Mouse (Mus musculus) intestine, embryonic 16.5 days (tissue): ENCODE measurements at regions not wholly inside any gene's neighbourhood (a gene's known extent, or its start where the extent isn't known, plus 50 kb on each side); places are given as distances from the start of the nearest gene placed in this dataset.

Experiments
- ATAC-seq: fragments of 200-750 bp; cut with Nextera tagmentation; 2 replicates; pipeline ENCODE4 v1.8.0; 2017; ENCODE audit warnings: moderate TSS enrichment, moderate library complexity
- H3K27ac ChIP-seq: fragments of 300-500 bp; sonication (generic); 2 replicates; pipeline ENCODE4 v1.5.1; 2014; ENCODE audit warnings: mild to moderate bottlenecking, low read length
- H3K27me3 ChIP-seq: fragments of 300-500 bp; sonication (generic); replicated peaks from 2 replicates; pipeline ENCODE4 v1.6.1; 2014; ENCODE audit warnings: low read length, control low read depth, mixed read lengths; ENCODE audit not compliant: control insufficient read depth, insufficient read depth
- H3K36me3 ChIP-seq: fragments of 300-500 bp; sonication (generic); 2 replicates; pipeline ENCODE4 v1.6.1; 2014; ENCODE audit warnings: low read length, control low read depth; ENCODE audit not compliant: control insufficient read depth, insufficient read depth
- H3K4me1 ChIP-seq: fragments of 300-500 bp; sonication (generic); 2 replicates; pipeline ENCODE4 v1.6.1; 2014; ENCODE audit warnings: low read length, control low read depth, mixed read lengths; ENCODE audit not compliant: control insufficient read depth, insufficient read depth
- H3K4me2 ChIP-seq: fragments of 300-500 bp; sonication (generic); 2 replicates; pipeline ENCODE4 v1.6.1; 2014; ENCODE audit warnings: low read depth, low read length, control low read depth
- H3K4me3 ChIP-seq: fragments of 300-500 bp; sonication (generic); 2 replicates; pipeline ENCODE4 v1.5.1; 2014; ENCODE audit warnings: mild to moderate bottlenecking, low read length
- H3K9ac ChIP-seq: fragments of 300-500 bp; sonication (generic); 2 replicates; pipeline ENCODE4 v1.6.1; 2014; ENCODE audit warnings: low read depth, low read length
- H3K9me3 ChIP-seq: fragments of 300-500 bp; sonication (generic); 2 replicates; pipeline ENCODE4 v1.6.1; 2016; ENCODE audit warnings: low read length, control low read depth; ENCODE audit not compliant: control insufficient read depth
- WGBS: fragments of 180-500 bp; shearing (Covaris S2); extraction: QIAGEN DNeasy Blood & Tissue Kit; methylation state at CpG from one replicate; pipeline ENCODE4 v1.1.7; 2014; 5-methylcytosine and 5-hydroxymethylcytosine counted together

GRCm38 (mm10) chr2:148107607-148108115 lies 60.9 kb upstream of the Foxa2 start:
- 46% methylated on average over 5 of the region's 5 CpGs for WGBS
- Histone ChIP-seq H3K27me3 (no peaks in the 10 kb centered on the region), H3K4me1 (no peaks in the 10 kb centered on the region), H3K4me2 (no peak overlapping the region), H3K4me3 (no peak overlapping the region), H3K27ac (no peak overlapping the region), H3K9me3 (no peaks in the 10 kb centered on the region), H3K36me3 (no peaks in the 10 kb centered on the region), H3K9ac (no peak overlapping the region)
- ATAC-seq, result no peak

DNA sequence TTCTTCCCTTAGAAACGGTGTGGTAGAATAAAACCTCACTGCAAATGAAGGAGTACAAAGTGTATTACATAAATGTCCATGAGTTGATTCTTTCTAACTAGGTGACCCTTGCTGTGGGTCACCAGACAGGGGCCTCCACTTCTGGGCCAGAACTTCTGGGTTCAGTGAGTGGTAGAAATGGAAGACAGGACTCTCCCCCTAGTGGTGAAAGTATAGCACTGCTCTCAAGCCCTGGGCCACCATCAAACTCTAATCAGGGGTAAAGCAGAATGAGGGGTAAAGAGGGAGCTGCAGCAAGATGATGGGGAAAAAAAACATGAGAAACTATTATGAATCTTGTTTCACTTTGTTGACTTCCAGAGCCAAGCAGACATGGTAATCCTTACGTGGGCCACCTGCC lies 63.4 kb upstream of the Foxa2 start:
- H3K27me3 ChIP-seq, result no peaks in the 10 kb centered on the region
- H3K9ac ChIP-seq, result no peak overlapping the region
- H3K4me3 ChIP-seq, result no peak overlapping the region
- H3K9me3 ChIP-seq, result no peaks in the 10 kb centered on the region
- ATAC-seq, result no peak
- no peaks in the 10 kb centered on the region for H3K36me3 ChIP-seq
- 68% methylated on average over 2 of the region's 2 CpGs for WGBS
- H3K4me1 ChIP-seq, result no peaks in the 10 kb centered on the region
- no peak overlapping the region for H3K27ac ChIP-seq
- no peak overlapping the region for H3K4me2 ChIP-seq

- ATAC-seq, result no peak
- H3K4me3 ChIP-seq, result no peak overlapping the region
- H3K27ac ChIP-seq, result no peak overlapping the region
- H3K36me3 ChIP-seq, result no peaks in the 10 kb centered on the region
- H3K9me3 ChIP-seq, result no peaks in the 10 kb centered on the region
- no peaks in the 10 kb centered on the region for H3K4me1 ChIP-seq
- no peak overlapping the region for H3K4me2 ChIP-seq
- no peaks in the 10 kb centered on the region for H3K27me3 ChIP-seq
- WGBS, result 16% methylated on average over 10 of the region's 10 CpGs
- no peak overlapping the region for H3K9ac ChIP-seq
These were observed 65.1 kb upstream of the Foxa2 start for GRCm38 (mm10) chr2:148111889-148112288.

DNA sequence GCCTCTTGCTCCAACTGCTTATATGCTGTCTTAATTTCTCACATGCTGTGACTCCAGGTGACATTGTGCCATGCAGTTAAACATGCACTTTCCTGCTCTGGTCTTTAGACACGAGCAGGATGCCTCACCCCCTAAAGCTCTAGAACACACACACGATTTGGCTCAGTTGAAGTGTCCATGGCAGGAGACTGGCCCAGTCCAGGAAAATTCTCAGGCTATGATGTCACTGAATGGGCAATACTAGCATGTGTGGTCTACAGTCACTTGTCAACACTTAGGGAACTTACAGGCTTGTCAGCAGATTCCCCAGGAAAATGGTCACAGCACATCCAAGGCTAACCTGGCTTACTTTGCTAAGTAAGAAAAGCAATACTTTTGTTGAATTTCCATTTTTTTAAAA lies 66.4 kb upstream of the Foxa2 start:
- Histone ChIP-seq H3K36me3 (no peaks in the 10 kb centered on the region), H3K9me3 (no peaks in the 10 kb centered on the region), H3K9ac (no peak overlapping the region), H3K4me2 (no peak overlapping the region), H3K4me1 (no peaks in the 10 kb centered on the region), H3K27me3 (no peaks in the 10 kb centered on the region), H3K27ac (no peak overlapping the region), H3K4me3 (no peak overlapping the region)
- WGBS, result 46% methylated on average over 2 of the region's 2 CpGs
- ATAC-seq, result no peak

- Histone ChIP-seq H3K27me3 (no peaks in the 10 kb centered on the region), H3K9ac (no peak overlapping the region), H3K36me3 (no peaks in the 10 kb centered on the region), H3K4me1 (no peaks in the 10 kb centered on the region), H3K9me3 (no peaks in the 10 kb centered on the region), H3K4me3 (no peak overlapping the region), H3K4me2 (no peak overlapping the region), H3K27ac (no peak overlapping the region)
- 32% methylated on average over 4 of the region's 4 CpGs for WGBS
- ATAC-seq, result peak; percentile 72
These were observed 67.8 kb upstream of the Foxa2 start for GRCm38 (mm10) chr2:148114600-148114999.

- H3K4me3 ChIP-seq, result no peak overlapping the region
- H3K9ac ChIP-seq, result no peak overlapping the region
- 82% methylated on average over 3 of the region's 3 CpGs for WGBS
- no peak overlapping the region for H3K4me2 ChIP-seq
- H3K27ac ChIP-seq, result no peak overlapping the region
- no peaks in the 10 kb centered on the region for H3K36me3 ChIP-seq
- no peak for ATAC-seq
- no peaks in the 10 kb centered on the region for H3K4me1 ChIP-seq
- no peaks in the 10 kb centered on the region for H3K27me3 ChIP-seq
- no peaks in the 10 kb centered on the region for H3K9me3 ChIP-seq
These were observed 69.4 kb upstream of the Foxa2 start for GRCm38 (mm10) chr2:148116033-148116790.

DNA sequence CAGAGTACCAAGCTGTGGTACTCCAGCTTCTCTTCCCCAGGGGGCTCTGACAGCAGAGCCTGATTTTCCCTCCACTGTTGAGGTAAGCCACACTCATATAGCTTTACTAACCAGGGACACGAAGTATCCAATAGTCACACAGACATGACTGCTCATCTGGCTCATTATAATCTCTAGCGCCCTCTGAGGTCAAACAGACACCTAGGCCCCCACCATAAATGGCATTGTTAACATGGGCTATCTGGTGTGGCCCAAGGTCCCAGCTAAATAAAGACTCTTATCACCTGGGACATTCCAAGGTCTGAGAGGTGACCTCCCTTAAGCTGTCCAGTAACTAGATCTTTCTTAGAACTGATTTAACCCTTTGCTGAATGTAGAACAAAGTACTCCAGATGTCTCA lies 70.7 kb upstream of the Foxa2 start:
- no peaks in the 10 kb centered on the region for H3K36me3 ChIP-seq
- WGBS, result 33% methylated on average over 2 of the region's 2 CpGs
- no peak for ATAC-seq

DNA sequence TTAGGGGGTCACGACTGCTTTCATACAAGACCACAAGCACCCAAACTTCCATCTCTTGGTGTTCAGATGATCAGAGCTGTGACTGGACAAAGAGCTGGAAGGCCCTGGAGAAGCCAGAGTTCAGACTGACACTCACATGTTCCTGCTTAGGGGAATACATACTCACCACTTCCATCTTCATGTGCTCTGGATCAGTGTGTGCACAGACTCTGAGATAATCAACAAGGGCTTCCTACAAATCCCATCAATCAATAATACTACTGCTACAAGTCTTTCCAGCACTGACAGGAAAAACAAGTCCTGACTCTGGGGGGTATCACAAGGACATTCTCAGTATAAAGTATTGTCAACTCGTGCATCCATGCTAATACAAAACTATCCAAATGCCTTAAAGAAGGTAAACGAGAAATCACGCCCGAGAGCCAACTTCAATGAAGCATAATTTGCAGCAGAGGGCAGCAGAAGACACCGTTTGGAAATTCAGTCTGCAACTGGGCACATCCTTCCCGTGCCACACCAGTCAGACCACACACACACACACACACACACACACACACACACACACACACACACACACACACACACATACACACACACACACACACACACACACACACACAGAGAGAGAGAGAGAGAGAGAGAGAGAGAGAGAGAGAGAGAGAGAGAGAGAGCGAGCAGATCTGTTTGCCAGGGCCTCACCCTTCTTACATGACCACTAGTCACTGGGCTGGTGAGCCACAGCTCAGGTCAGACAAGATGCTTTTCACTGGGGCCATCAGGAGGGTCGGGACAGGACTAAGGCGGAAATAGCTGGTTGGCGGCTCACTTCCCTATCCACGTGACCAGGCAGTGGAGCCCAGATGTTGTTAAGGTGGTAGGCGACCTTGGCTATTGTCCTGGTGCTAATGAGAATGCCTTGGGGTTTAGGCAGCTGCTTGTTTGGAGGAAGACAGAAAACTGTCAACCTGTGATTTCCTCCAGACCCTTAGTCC lies 75.4 kb upstream of the Foxa2 start:
- Histone ChIP-seq H3K36me3 (no peaks in the 10 kb centered on the region), H3K9ac (no peak overlapping the region), H3K4me3 (no peak overlapping the region), H3K9me3 (no peaks in the 10 kb centered on the region), H3K27ac (no peak overlapping the region), H3K27me3 (no peaks in the 10 kb centered on the region), H3K4me2 (no peak overlapping the region), H3K4me1 (no peaks in the 10 kb centered on the region)
- 27% methylated on average over 13 of the region's 13 CpGs for WGBS
- ATAC-seq, result peak; percentile 60; the same call in 1 of the 2 replicates

More for the DNA sequence above, 70.7 kb upstream of the Foxa2 start:
- Histone ChIP-seq H3K27me3 (no peaks in the 10 kb centered on the region), H3K4me2 (no peak overlapping the region), H3K4me1 (no peaks in the 10 kb centered on the region), H3K9me3 (no peaks in the 10 kb centered on the region), H3K27ac (no peak overlapping the region), H3K9ac (no peak overlapping the region), H3K4me3 (no peak overlapping the region)

- Histone ChIP-seq H3K4me3 (no peak overlapping the region), H3K36me3 (no peaks in the 10 kb centered on the region), H3K9me3 (no peaks in the 10 kb centered on the region), H3K27ac (no peak overlapping the region), H3K4me2 (no peak overlapping the region), H3K9ac (no peak overlapping the region), H3K27me3 (no peaks in the 10 kb centered on the region), H3K4me1 (no peaks in the 10 kb centered on the region)
- WGBS, result 59% methylated on average over 3 of the region's 3 CpGs
- no peak for ATAC-seq
These were observed 77.0 kb upstream of the Foxa2 start for GRCm38 (mm10) chr2:148123780-148124179.
